Mouse (Mus musculus) embryonic facial prominence, embryonic 13.5 days (tissue): ENCODE data around the gene Plppr3. TPM values are rescaled to one million over a fixed set of nuclear protein-coding genes. Genes with fewer than 3 reads are reported as not detected.
A peak's percentile ranks its signal among the peaks of the same experiment; 100 is the strongest.

Experiments used
- ATAC-seq: fragments of 200-750 bp; cut with Nextera tagmentation; 2 replicates; pipeline ENCODE4 v1.8.0; 2017; ENCODE audit warnings: low read depth; ENCODE audit not compliant: insufficient number of reproducible peaks, insufficient read depth, low FRiP score, low TSS enrichment
- H3K27ac ChIP-seq: fragments of 300-500 bp; sonication (generic); 2 replicates; pipeline ENCODE4 v1.5.1; 2015; ENCODE audit warnings: moderate library complexity, mild to moderate bottlenecking, inconsistent platforms
- H3K27me3 ChIP-seq: fragments of 300-500 bp; sonication (generic); 2 replicates; pipeline ENCODE4 v1.6.1; 2015; ENCODE audit warnings: mild to moderate bottlenecking, inconsistent platforms
- H3K36me3 ChIP-seq: fragments of 300-500 bp; sonication (generic); 2 replicates; pipeline ENCODE4 v1.6.1; 2015; ENCODE audit warnings: mild to moderate bottlenecking, inconsistent platforms
- H3K4me1 ChIP-seq: fragments of 300-500 bp; sonication (generic); 2 replicates; pipeline ENCODE4 v1.6.1; 2015; ENCODE audit warnings: inconsistent platforms
- H3K4me2 ChIP-seq: fragments of 300-500 bp; sonication (generic); 2 replicates; pipeline ENCODE4 v1.6.1; 2015; ENCODE audit warnings: moderate library complexity, mild to moderate bottlenecking, inconsistent platforms
- H3K4me3 ChIP-seq: fragments of 300-500 bp; sonication (generic); 2 replicates; pipeline ENCODE4 v1.5.1; 2015; ENCODE audit warnings: mild to moderate bottlenecking, inconsistent platforms
- H3K9ac ChIP-seq: fragments of 300-500 bp; sonication (generic); 2 replicates; pipeline ENCODE4 v1.6.1; 2015; ENCODE audit warnings: mild to moderate bottlenecking, inconsistent platforms
- H3K9me3 ChIP-seq: fragments of 300-500 bp; sonication (generic); 2 replicates; pipeline ENCODE4 v1.6.1; 2016; ENCODE audit warnings: inconsistent platforms
- WGBS: fragments of 180-500 bp; shearing (Covaris S2); methylation state at CpG from one replicate; pipeline ENCODE4 v1.1.7; 2015; ENCODE audit warnings: mixed read lengths; 5-methylcytosine and 5-hydroxymethylcytosine counted together
- polyA plus RNA-seq: library from polyadenylated mRNA; unstranded; fragments of >200 nt; fragmentation: Nextera tagmentation; extraction: Ambion mirVana; gene quantifications from 2 replicates; pipeline ENCODE4 v1.2.1, GENCODE M21; 2015

Plppr3 gene
- polyA plus RNA-seq, 1 experiment from 2014 or later: 138 TPM

- H3K4me3 ChIP-seq: no peak overlapping the region
- H3K27me3 ChIP-seq: no peaks in the 10 kb centered on the region
- 55% methylated on average over 5 of the region's 5 CpGs for WGBS
- H3K36me3 ChIP-seq: no peaks in the 10 kb centered on the region
- peaks cover 44% of the 10 kb centered on the region for H3K4me1 ChIP-seq
- no peak overlapping the region for H3K9ac ChIP-seq
- no peak overlapping the region for H3K4me2 ChIP-seq
- no peak for ATAC-seq
- no peaks in the 10 kb centered on the region for H3K9me3 ChIP-seq
- no peak overlapping the region for H3K27ac ChIP-seq
Observed at GRCm38 (mm10) chr10:79846553-79846952, 27.9 kb downstream of the Plppr3 start.

GRCm38 (mm10) chr10:79843476-79843875 lies 31.0 kb downstream of the Plppr3 start:
- 51% methylated on average over 6 of the region's 6 CpGs for WGBS
- Histone ChIP-seq H3K9me3 (no peaks in the 10 kb centered on the region), H3K27ac (peak overlapping the region; percentile 41; the same call in 1 of the 2 replicates), H3K27me3 (no peaks in the 10 kb centered on the region), H3K4me2 (no peak overlapping the region), H3K4me3 (no peak overlapping the region), H3K36me3 (no peaks in the 10 kb centered on the region), H3K9ac (peak overlapping the region; percentile 27), H3K4me1 (peaks cover 42% of the 10 kb centered on the region)
- no peak for ATAC-seq

GRCm38 (mm10) chr10:79842322-79842721 lies 32.1 kb downstream of the Plppr3 start:
- WGBS: 72% methylated on average over 3 of the region's 3 CpGs
- Histone ChIP-seq H3K4me3 (no peak overlapping the region), H3K27me3 (no peaks in the 10 kb centered on the region), H3K9ac (no peak overlapping the region), H3K36me3 (no peaks in the 10 kb centered on the region), H3K27ac (peak overlapping the region; percentile 14; the same call in 1 of the 2 replicates), H3K4me2 (no peak overlapping the region), H3K9me3 (no peaks in the 10 kb centered on the region), H3K4me1 (peaks cover 42% of the 10 kb centered on the region)
- no peak for ATAC-seq

GRCm38 (mm10) chr10:79840644-79841551 lies 33.5 kb downstream of the Plppr3 start:
- peaks cover 42% of the 10 kb centered on the region for H3K4me1 ChIP-seq
- H3K36me3 ChIP-seq: no peaks in the 10 kb centered on the region
- peak; percentile 91 for ATAC-seq
- H3K27ac ChIP-seq: peak overlapping the region; percentile 95
- peak overlapping the region; percentile 43 for H3K4me3 ChIP-seq
- WGBS: under 1% methylated on average over 24 of the region's 24 CpGs
- no peaks in the 10 kb centered on the region for H3K27me3 ChIP-seq
- peak overlapping the region; percentile 73 for H3K9ac ChIP-seq
- peak overlapping the region; percentile 68 for H3K4me2 ChIP-seq
- no peaks in the 10 kb centered on the region for H3K9me3 ChIP-seq

GRCm38 (mm10) chr10:79840091-79840490 lies 34.3 kb downstream of the Plppr3 start:
- H3K4me1 ChIP-seq: peaks cover 38% of the 10 kb centered on the region
- peak overlapping the region; percentile 95 for H3K27ac ChIP-seq
- ATAC-seq: no peak
- peak overlapping the region; percentile 68 for H3K4me2 ChIP-seq
- H3K36me3 ChIP-seq: no peaks in the 10 kb centered on the region
- H3K27me3 ChIP-seq: no peaks in the 10 kb centered on the region
- 92% methylated on average over 3 of the region's 3 CpGs for WGBS
- no peaks in the 10 kb centered on the region for H3K9me3 ChIP-seq
- no peak overlapping the region for H3K9ac ChIP-seq
- H3K4me3 ChIP-seq: peak overlapping the region; percentile 43

GRCm38 (mm10) chr10:79838151-79838550 lies 36.3 kb downstream of the Plppr3 start:
- H3K36me3 ChIP-seq: no peaks in the 10 kb centered on the region
- no peak overlapping the region for H3K4me3 ChIP-seq
- ATAC-seq: no peak
- H3K4me2 ChIP-seq: no peak overlapping the region
- 40% methylated on average over 2 of the region's 2 CpGs for WGBS
- H3K4me1 ChIP-seq: peaks cover 27% of the 10 kb centered on the region
- H3K27ac ChIP-seq: no peak overlapping the region
- no peak overlapping the region for H3K9ac ChIP-seq
- no peaks in the 10 kb centered on the region for H3K9me3 ChIP-seq
- H3K27me3 ChIP-seq: no peaks in the 10 kb centered on the region

GRCm38 (mm10) chr10:79836918-79837317 lies 37.5 kb downstream of the Plppr3 start:
- no peak overlapping the region for H3K9ac ChIP-seq
- 96% methylated on average over 3 of the region's 3 CpGs for WGBS
- H3K4me1 ChIP-seq: peaks cover 20% of the 10 kb centered on the region
- no peak overlapping the region for H3K4me3 ChIP-seq
- H3K4me2 ChIP-seq: no peak overlapping the region
- H3K36me3 ChIP-seq: no peaks in the 10 kb centered on the region
- H3K27me3 ChIP-seq: no peaks in the 10 kb centered on the region
- ATAC-seq: no peak
- no peaks in the 10 kb centered on the region for H3K9me3 ChIP-seq
- no peak overlapping the region for H3K27ac ChIP-seq

- 23% methylated on average over 9 of the region's 9 CpGs for WGBS
- Histone ChIP-seq H3K27me3 (no peaks in the 10 kb centered on the region), H3K4me3 (no peak overlapping the region), H3K9ac (no peak overlapping the region), H3K4me2 (no peak overlapping the region), H3K4me1 (peaks cover 12% of the 10 kb centered on the region), H3K36me3 (no peaks in the 10 kb centered on the region), H3K9me3 (no peaks in the 10 kb centered on the region), H3K27ac (no peak overlapping the region)
- no peak for ATAC-seq
Observed at GRCm38 (mm10) chr10:79834769-79835398, 39.5 kb downstream of the Plppr3 start.

- WGBS: 76% methylated on average over 9 of the region's 9 CpGs
- H3K36me3 ChIP-seq: no peaks in the 10 kb centered on the region
- no peak overlapping the region for H3K9ac ChIP-seq
- H3K4me2 ChIP-seq: no peak overlapping the region
- H3K4me3 ChIP-seq: no peak overlapping the region
- ATAC-seq: no peak
- no peaks in the 10 kb centered on the region for H3K27me3 ChIP-seq
- H3K27ac ChIP-seq: no peak overlapping the region
- peaks cover 12% of the 10 kb centered on the region for H3K4me1 ChIP-seq
- H3K9me3 ChIP-seq: no peaks in the 10 kb centered on the region
Observed at GRCm38 (mm10) chr10:79832786-79833181, 41.6 kb downstream of the Plppr3 start.

- H3K27me3 ChIP-seq: no peaks in the 10 kb centered on the region
- no peak overlapping the region for H3K4me3 ChIP-seq
- 62% methylated on average over 7 of the region's 7 CpGs for WGBS
- H3K4me1 ChIP-seq: peaks cover 12% of the 10 kb centered on the region
- 0 out of 2 replicates have a peak overlapping the region, but pooled peaks have one; percentile 36 for H3K9ac ChIP-seq
- no peaks in the 10 kb centered on the region for H3K9me3 ChIP-seq
- H3K27ac ChIP-seq: no peak overlapping the region
- ATAC-seq: no peak
- no peak overlapping the region for H3K4me2 ChIP-seq
- no peaks in the 10 kb centered on the region for H3K36me3 ChIP-seq
Observed at GRCm38 (mm10) chr10:79832026-79832785, 42.2 kb downstream of the Plppr3 start.

GRCm38 (mm10) chr10:79831583-79831982 lies 42.9 kb downstream of the Plppr3 start:
- Histone ChIP-seq H3K27ac (no peak overlapping the region), H3K27me3 (no peaks in the 10 kb centered on the region), H3K4me2 (no peak overlapping the region), H3K9ac (no peak overlapping the region), H3K4me1 (peaks cover 12% of the 10 kb centered on the region), H3K9me3 (no peaks in the 10 kb centered on the region), H3K36me3 (no peaks in the 10 kb centered on the region), H3K4me3 (no peak overlapping the region)
- 83% methylated on average over 3 of the region's 3 CpGs for WGBS
- no peak for ATAC-seq
